Mouse (Mus musculus) limb, embryonic 13.5 days (tissue): ENCODE measurements around the gene Rcor1. TPM values are rescaled to one million over a fixed set of nuclear protein-coding genes. Genes with fewer than 3 reads are reported as not detected.
A peak's percentile ranks its signal among the peaks of the same experiment; 100 is the strongest.

Experiments used
- ATAC-seq: fragments of 200-750 bp; cut with Nextera tagmentation; 2 replicates; pipeline ENCODE4 v1.8.0; 2017; ENCODE audit warnings: low read depth, moderate number of reproducible peaks, moderate TSS enrichment; ENCODE audit not compliant: low FRiP score
- H3K27ac ChIP-seq: fragments of 300-500 bp; sonication (generic); 2 replicates; pipeline ENCODE4 v1.5.1; 2015; ENCODE audit warnings: inconsistent platforms, mild to moderate bottlenecking, moderate library complexity
- H3K27me3 ChIP-seq: fragments of 300-500 bp; sonication (generic); 2 replicates; pipeline ENCODE4 v1.6.1; 2015; ENCODE audit warnings: mild to moderate bottlenecking, inconsistent platforms
- H3K36me3 ChIP-seq: fragments of 300-500 bp; sonication (generic); 2 replicates; pipeline ENCODE4 v1.6.1; 2015; ENCODE audit warnings: inconsistent platforms, mild to moderate bottlenecking, moderate library complexity
- H3K4me1 ChIP-seq: fragments of 300-500 bp; sonication (generic); 2 replicates; pipeline ENCODE4 v1.6.1; 2015; ENCODE audit warnings: inconsistent platforms
- H3K4me2 ChIP-seq: fragments of 300-500 bp; sonication (generic); replicated peaks from 2 replicates; pipeline ENCODE4 v1.6.1; 2015; ENCODE audit warnings: inconsistent platforms, mild to moderate bottlenecking, moderate library complexity
- H3K4me3 ChIP-seq: fragments of 300-500 bp; sonication (generic); 2 replicates; pipeline ENCODE4 v1.5.1; 2015; ENCODE audit warnings: moderate library complexity, mild to moderate bottlenecking, inconsistent platforms
- H3K9ac ChIP-seq: fragments of 300-500 bp; sonication (generic); 2 replicates; pipeline ENCODE4 v1.6.1; 2015; ENCODE audit warnings: mild to moderate bottlenecking, inconsistent platforms
- H3K9me3 ChIP-seq: fragments of 300-500 bp; sonication (generic); 2 replicates; pipeline ENCODE4 v1.6.1; 2016; ENCODE audit warnings: inconsistent platforms
- WGBS: fragments of 180-500 bp; shearing (Covaris S2); methylation state at CpG from one replicate; pipeline ENCODE4 v1.1.7; 2015; 5-methylcytosine and 5-hydroxymethylcytosine counted together
- polyA plus RNA-seq: library from polyadenylated mRNA; unstranded; fragments of >200 nt; fragmentation: Nextera tagmentation; extraction: Ambion mirVana; gene quantifications from 2 replicates; pipeline ENCODE4 v1.2.1, GENCODE M21; 2015

Gene Rcor1
- polyA plus RNA-seq, 1 experiment from 2014 or later, result 11.1 TPM

- 68% methylated on average over 16 of the region's 16 CpGs for WGBS
- Histone ChIP-seq H3K4me3 (no peak overlapping the region), H3K9me3 (no peaks in the 10 kb centered on the region), H3K36me3 (no peaks in the 10 kb centered on the region), H3K27ac (peak overlapping the region; percentile 61; the same call in 1 of the 2 replicates), H3K4me2 (peak overlapping the region; percentile 21), H3K27me3 (no peaks in the 10 kb centered on the region; the same call in 1 of the 2 replicates), H3K4me1 (peaks cover 27% of the 10 kb centered on the region), H3K9ac (no peak overlapping the region)
- ATAC-seq, result peak; percentile 52; the same call in 1 of the 2 replicates
Observed at GRCm38 (mm10) chr12:111143509-111144063, 104.4 kb downstream of the Rcor1 start.

DNA sequence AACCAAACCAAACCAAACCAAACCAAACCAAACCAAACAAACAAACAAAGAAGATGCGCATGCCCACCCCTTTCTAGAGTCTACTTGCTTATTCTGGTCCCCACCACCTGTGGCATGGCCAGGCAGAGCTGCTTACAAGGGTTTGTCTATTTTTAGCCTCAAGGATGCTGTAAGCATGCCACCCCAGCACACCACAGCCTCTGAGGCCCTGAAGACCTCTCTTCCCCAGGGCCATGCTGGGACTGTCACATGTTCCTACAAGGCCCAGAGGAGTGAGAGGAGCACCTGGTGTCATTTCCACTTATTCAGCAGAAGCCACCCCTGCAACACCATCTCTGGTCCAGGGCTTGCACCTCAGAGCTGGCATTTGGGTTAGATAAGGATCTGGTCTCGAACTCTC, 105.4 kb downstream of the Rcor1 start:
- ATAC-seq, result no peak
- Histone ChIP-seq H3K36me3 (no peaks in the 10 kb centered on the region), H3K9ac (no peak overlapping the region), H3K27me3 (peaks cover 6% of the 10 kb centered on the region), H3K4me1 (peaks cover 27% of the 10 kb centered on the region), H3K4me2 (no peak overlapping the region), H3K9me3 (no peaks in the 10 kb centered on the region), H3K4me3 (no peak overlapping the region), H3K27ac (no peak overlapping the region)
- WGBS, result 94% methylated on average over 2 of the region's 2 CpGs

DNA sequence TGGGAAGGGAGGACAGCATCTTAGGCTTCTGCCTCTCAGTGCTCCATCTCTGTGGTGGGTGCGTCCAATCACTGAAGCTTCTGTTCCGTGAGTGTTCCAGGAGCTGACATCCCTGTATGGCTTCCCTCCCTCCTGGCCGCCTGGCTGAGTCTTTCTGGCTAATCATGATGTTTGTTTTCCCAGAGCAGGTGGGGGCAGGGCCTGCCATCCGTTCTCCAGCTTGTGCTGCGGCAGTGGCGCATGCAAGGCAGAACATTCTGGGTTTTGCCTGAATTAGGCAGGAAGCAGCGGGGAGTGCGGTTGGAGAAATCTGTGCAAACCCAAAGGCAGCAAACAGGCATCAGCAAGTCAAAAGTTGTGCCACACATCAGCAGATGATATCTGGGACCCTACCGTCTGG, 106.1 kb downstream of the Rcor1 start:
- Histone ChIP-seq H3K36me3 (no peaks in the 10 kb centered on the region), H3K9me3 (no peaks in the 10 kb centered on the region), H3K4me2 (no peak overlapping the region), H3K27ac (no peak overlapping the region), H3K9ac (no peak overlapping the region), H3K4me3 (no peak overlapping the region), H3K4me1 (peaks cover 34% of the 10 kb centered on the region), H3K27me3 (peaks cover 7% of the 10 kb centered on the region)
- no peak for ATAC-seq
- 44% methylated on average over 9 of the region's 9 CpGs for WGBS

DNA sequence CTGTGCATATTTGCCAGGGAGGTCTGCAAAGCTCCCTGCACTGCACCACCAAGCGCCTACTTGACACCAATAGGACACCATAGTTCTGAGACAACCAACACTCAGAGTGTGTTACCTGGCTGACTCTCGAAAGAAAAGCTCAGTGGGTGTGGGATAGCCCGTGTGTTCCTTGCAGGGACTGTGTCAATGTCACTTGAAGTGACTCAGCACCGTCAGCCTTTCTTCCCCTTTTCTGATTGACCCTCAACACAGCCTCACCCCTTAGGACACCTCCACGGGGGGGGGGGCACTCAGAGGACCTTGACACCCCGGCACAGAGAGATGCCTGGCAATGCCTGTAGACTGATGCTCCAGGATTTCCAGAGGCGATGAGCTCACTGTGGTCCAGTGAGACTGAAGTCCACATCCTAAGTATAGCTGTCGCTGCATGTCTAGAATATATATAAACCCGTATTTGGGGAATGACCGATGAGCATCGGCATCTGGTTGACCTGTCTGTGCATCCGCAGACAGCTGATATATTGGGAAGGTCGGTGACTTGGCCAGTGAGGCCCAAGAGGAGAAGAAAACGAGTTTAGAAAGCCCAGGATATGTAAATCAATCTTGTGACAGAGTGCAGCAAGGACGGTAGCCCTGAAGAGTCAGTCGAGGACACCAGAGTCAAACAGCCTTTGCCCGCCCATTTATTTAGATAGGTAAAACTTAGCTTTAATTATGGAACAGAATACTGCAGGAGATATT, 110.5 kb downstream of the Rcor1 start:
- 63% methylated on average over 17 of the region's 17 CpGs for WGBS
- Histone ChIP-seq H3K9me3 (no peaks in the 10 kb centered on the region), H3K4me3 (no peak overlapping the region), H3K36me3 (no peaks in the 10 kb centered on the region), H3K4me2 (no peak overlapping the region), H3K27me3 (peaks cover 7% of the 10 kb centered on the region), H3K27ac (no peak overlapping the region), H3K4me1 (peaks cover 36% of the 10 kb centered on the region), H3K9ac (no peak overlapping the region)
- ATAC-seq, result no peak

- no peak for ATAC-seq
Observed at GRCm38 (mm10) chr12:111150236-111150596, 111.1 kb downstream of the Rcor1 start.

DNA sequence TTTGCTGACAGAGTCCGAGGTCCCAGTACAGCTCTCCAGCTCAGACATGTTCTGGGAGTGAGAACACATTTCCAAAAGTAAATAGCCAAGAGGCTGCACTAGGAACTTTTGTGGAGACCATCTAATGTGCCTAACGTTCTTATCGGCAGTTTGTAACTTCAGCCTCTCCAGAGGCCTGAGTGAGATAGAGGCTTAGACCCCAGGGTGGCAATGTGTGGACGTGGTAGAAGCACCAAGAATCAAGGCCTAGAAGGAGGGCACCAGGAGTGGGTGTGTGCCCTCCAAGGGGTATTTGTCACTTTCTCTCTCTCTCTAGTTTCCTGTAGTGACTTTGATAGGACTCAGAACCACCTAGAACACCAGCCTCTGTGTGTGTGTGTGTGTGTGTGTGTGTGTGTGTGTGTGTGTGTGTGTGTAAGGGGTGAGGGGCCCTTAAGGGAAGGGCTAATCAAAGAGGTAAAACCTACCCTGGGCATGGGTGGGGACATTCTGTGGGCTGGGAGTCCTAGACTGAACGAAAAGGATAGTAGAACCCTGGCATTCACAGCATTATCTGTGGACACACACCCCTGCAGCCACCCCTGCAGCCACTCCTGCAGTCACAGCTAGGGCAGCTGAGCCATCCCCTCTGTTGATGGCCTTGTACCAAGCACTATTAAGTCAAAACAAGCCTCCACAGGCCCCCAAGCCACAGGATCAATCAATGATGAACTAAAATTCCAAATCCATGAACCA, 112.4 kb downstream of the Rcor1 start:
- Histone ChIP-seq H3K9ac (no peak overlapping the region), H3K4me1 (peaks cover 30% of the 10 kb centered on the region), H3K4me2 (no peak overlapping the region), H3K27me3 (peaks cover 11% of the 10 kb centered on the region), H3K4me3 (no peak overlapping the region), H3K27ac (no peak overlapping the region), H3K36me3 (no peaks in the 10 kb centered on the region), H3K9me3 (no peaks in the 10 kb centered on the region)
- ATAC-seq, result no peak
- 91% methylated on average over 5 of the region's 5 CpGs for WGBS

More at GRCm38 (mm10) chr12:111150236-111150596, 111.1 kb downstream of the Rcor1 start:
- Histone ChIP-seq H3K9ac (no peak overlapping the region), H3K27me3 (peaks cover 11% of the 10 kb centered on the region), H3K27ac (no peak overlapping the region), H3K4me3 (no peak overlapping the region), H3K4me1 (peaks cover 33% of the 10 kb centered on the region), H3K9me3 (no peaks in the 10 kb centered on the region), H3K36me3 (no peaks in the 10 kb centered on the region), H3K4me2 (no peak overlapping the region)
- WGBS, result 6% methylated on average over 6 of the region's 6 CpGs

- no peak for ATAC-seq
Observed at GRCm38 (mm10) chr12:111152579-111152978, 113.4 kb downstream of the Rcor1 start.

DNA sequence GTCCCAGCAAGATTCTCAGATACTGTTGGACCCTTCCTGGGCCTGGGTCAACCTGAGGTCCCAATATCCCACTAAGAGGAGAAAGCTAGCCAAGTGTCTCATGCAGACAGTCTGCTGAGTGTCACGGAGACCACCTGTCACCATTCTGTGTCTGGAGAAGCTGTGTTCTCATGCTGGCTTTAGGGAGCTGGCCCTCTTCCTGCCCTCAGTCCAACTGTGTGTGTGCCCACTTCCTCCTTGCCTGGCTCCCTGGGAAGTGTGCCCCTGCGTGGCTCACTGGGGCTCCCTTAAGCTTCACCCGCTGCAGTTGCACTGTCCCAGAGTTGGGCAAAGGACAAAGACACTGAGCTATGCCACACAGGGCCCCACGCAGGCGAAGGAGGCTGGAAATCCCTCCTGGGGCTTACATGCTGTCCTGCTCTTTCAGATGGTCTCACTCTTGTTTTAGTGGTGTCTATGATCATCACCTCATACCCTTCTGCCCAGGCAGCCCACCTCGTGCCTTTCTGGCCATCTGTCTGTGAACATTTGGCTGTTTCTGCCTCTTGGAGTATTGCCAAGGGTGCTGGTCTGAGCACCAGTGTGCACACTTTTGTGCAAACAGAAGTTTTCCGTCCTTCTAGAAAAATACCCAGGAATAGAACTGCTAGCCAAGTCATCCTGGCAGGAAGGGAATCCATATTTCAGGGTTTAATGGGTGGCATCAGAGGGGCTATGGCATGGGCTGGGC, 114.0 kb downstream of the Rcor1 start:
- Histone ChIP-seq H3K27ac (no peak overlapping the region), H3K36me3 (no peaks in the 10 kb centered on the region), H3K27me3 (peaks cover 11% of the 10 kb centered on the region), H3K9me3 (no peaks in the 10 kb centered on the region), H3K4me1 (peaks cover 30% of the 10 kb centered on the region), H3K4me3 (no peak overlapping the region), H3K4me2 (no peak overlapping the region), H3K9ac (no peak overlapping the region)
- WGBS, result 64% methylated on average over 7 of the region's 7 CpGs
- ATAC-seq, result 0 out of 2 replicates have a peak, but pooled peaks have one; percentile 1

More at GRCm38 (mm10) chr12:111152579-111152978, 113.4 kb downstream of the Rcor1 start:
- Histone ChIP-seq H3K4me3 (no peak overlapping the region), H3K9ac (no peak overlapping the region), H3K4me1 (peaks cover 30% of the 10 kb centered on the region), H3K27me3 (peaks cover 11% of the 10 kb centered on the region), H3K36me3 (no peaks in the 10 kb centered on the region), H3K27ac (no peak overlapping the region), H3K9me3 (no peaks in the 10 kb centered on the region), H3K4me2 (no peak overlapping the region)
- 88% methylated on average over 6 of the region's 6 CpGs for WGBS

DNA sequence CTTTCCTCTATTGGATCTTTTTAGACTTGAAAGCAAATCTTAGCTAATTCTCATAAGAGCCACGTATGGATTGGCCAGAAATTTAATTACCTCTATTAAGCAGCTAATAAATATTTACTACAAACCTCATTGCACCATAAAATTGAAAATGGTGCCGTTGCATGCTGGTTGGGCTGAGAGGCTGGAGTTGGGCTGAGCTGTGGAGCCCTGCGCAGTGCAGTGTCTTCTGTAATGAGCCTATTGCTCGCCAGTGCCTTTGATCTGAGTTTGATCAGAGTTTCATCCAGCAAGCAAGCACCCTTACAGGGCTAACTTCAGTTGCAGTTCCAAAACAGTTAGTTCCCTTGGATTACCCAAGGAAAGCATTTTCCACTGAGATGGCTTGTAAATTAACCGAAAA, 114.8 kb downstream of the Rcor1 start:
- ATAC-seq, result peak; percentile 64
- no peaks in the 10 kb centered on the region for H3K36me3 ChIP-seq
- 26% methylated on average over 5 of the region's 5 CpGs for WGBS

DNA sequence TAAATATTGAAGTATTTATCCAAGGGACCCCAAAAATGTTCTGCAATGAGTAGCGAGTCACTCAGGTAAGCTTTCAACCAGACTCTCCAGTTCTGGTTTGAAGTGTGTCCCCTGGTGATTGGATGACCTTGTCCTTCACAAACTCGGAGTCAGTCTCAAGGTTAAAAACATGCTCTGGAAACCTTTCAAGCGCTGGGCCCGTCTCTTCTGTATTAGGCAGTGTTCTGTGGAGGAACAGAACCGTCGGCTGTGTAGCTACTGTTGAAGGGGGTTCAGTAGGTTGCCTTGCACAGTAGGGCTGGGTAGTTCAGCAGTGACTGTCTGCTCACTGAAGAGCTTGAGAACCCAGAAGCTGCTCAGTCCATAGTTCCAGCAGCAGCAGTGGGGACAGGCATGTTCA, 115.5 kb downstream of the Rcor1 start:
- Histone ChIP-seq H3K4me2 (no peak overlapping the region), H3K9me3 (no peaks in the 10 kb centered on the region), H3K9ac (no peak overlapping the region), H3K27me3 (peaks cover 4% of the 10 kb centered on the region), H3K4me1 (peaks cover 29% of the 10 kb centered on the region), H3K27ac (no peak overlapping the region), H3K4me3 (no peak overlapping the region), H3K36me3 (no peaks in the 10 kb centered on the region)
- 79% methylated on average over 6 of the region's 6 CpGs for WGBS
- no peak for ATAC-seq

More for the DNA sequence above, 114.8 kb downstream of the Rcor1 start:
- H3K4me3 ChIP-seq, result no peak overlapping the region
- H3K27ac ChIP-seq, result no peak overlapping the region
- H3K27me3 ChIP-seq, result peaks cover 11% of the 10 kb centered on the region
- H3K9me3 ChIP-seq, result no peaks in the 10 kb centered on the region
- no peak overlapping the region for H3K9ac ChIP-seq
- peaks cover 30% of the 10 kb centered on the region for H3K4me1 ChIP-seq
- H3K4me2 ChIP-seq, result no peak overlapping the region

DNA sequence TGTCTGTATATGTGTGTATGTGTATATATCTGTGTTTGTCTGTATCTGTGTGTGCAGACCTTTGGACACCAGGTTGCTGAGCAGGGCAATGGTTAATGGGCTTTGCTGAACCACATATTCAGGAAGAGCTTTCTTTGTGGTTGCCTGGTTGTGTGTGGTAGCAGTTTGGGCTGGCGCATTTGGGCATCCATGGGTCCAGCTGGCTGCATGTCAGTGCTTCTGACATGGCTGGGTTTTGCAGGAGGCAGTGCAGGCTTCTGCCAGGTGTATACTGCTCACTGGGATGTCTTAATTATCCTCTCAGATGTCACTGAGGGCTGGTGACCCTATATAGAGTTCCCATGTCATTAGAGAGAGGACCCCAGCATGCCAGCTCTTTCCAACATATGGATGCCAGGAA, 116.6 kb downstream of the Rcor1 start:
- no peak overlapping the region for H3K9ac ChIP-seq
- peaks cover 4% of the 10 kb centered on the region; the same call in 1 of the 2 replicates for H3K27me3 ChIP-seq
- H3K36me3 ChIP-seq, result no peaks in the 10 kb centered on the region
- no peaks in the 10 kb centered on the region for H3K9me3 ChIP-seq
- H3K4me1 ChIP-seq, result peaks cover 25% of the 10 kb centered on the region
- H3K4me2 ChIP-seq, result no peak overlapping the region
- no peak overlapping the region for H3K27ac ChIP-seq
- H3K4me3 ChIP-seq, result no peak overlapping the region
- ATAC-seq, result no peak
- WGBS, result 90% methylated on average over 1 of the region's 1 CpGs
